Mouse (Mus musculus) midbrain, embryonic 10.5 days (tissue): ENCODE results near the gene Kctd12b. TPM values are rescaled to one million over a fixed set of nuclear protein-coding genes. Genes with fewer than 3 reads are reported as not detected.

Experiments
- DNase-seq: peaks from one replicate; pipeline ENCODE4 v3.0.0-alpha.2; 2017; ENCODE audit warnings: low spot score
- H3K27ac ChIP-seq: fragments of 300-500 bp; sonication (generic); replicated peaks from 2 replicates; pipeline ENCODE4 v1.5.1; 2016; ENCODE audit warnings: mild to moderate bottlenecking
- H3K27me3 ChIP-seq: fragments of 300-500 bp; sonication (generic); 2 replicates; pipeline ENCODE4 v1.6.1; 2016; ENCODE audit warnings: low read depth, mild to moderate bottlenecking; ENCODE audit not compliant: poor library complexity, severe bottlenecking
- H3K36me3 ChIP-seq: fragments of 300-500 bp; sonication (generic); 2 replicates; pipeline ENCODE4 v1.6.1; 2016; ENCODE audit warnings: mild to moderate bottlenecking, moderate library complexity
- H3K4me1 ChIP-seq: fragments of 300-500 bp; sonication (generic); 2 replicates; pipeline ENCODE4 v1.6.1; 2016
- H3K4me3 ChIP-seq: fragments of 300-500 bp; sonication (generic); 2 replicates; pipeline ENCODE4 v1.5.1; 2016; ENCODE audit warnings: mild to moderate bottlenecking, moderate library complexity
- H3K9me3 ChIP-seq: fragments of 300-500 bp; sonication (generic); replicated peaks from 2 replicates; pipeline ENCODE4 v1.6.1; 2016; ENCODE audit warnings: mild to moderate bottlenecking
- WGBS: fragments of 180-500 bp; shearing (Covaris S2); methylation state at CpG from one replicate; pipeline ENCODE4 v1.1.7; 2016; 5-methylcytosine and 5-hydroxymethylcytosine counted together
- polyA plus RNA-seq: library from polyadenylated mRNA; unstranded; fragments of >200 nt; fragmentation: Nextera tagmentation; extraction: Ambion mirVana; gene quantifications from 2 replicates; pipeline ENCODE4 v1.2.1, GENCODE M21; 2016

The Kctd12b gene
- polyA plus RNA-seq, 1 experiment from 2014 or later = 4.8 TPM

DNA sequence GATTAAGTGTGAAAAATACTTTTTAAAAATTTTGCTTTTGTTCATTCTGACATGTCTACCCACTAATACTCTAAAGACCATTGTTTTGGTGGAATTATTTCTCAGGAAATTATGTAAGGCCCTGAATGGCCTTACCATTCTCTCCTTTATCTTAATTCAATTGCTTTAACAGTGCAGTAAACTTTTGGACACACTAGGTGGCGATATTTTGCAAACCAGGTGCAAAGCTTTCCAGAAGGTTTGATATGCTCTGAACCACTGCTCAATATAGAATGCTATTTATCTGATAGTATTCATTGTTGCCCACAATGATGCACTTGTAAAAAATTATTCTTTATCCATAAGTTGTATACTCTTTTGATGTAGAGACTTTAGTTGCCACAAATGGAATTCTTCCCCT lies 59.9 kb downstream of the Kctd12b start:
- no peaks in the 10 kb centered on the region for H3K36me3 ChIP-seq
- no peak for DNase-seq
- H3K4me3 ChIP-seq = no peak overlapping the region
- no peaks in the 10 kb centered on the region for H3K9me3 ChIP-seq
- 3% methylated on average over 1 of the region's 1 CpGs for WGBS
- no peaks in the 10 kb centered on the region for H3K27me3 ChIP-seq
- no peak overlapping the region for H3K27ac ChIP-seq
- no peaks in the 10 kb centered on the region for H3K4me1 ChIP-seq

Other genes starting within 250 kb of the Kctd12b start
- gene Ubqln2, start 198.2 kb downstream of the Kctd12b start, polyA plus RNA-seq = 32.9 and 37.5 TPM in 2 replicates
- 0.19 and 0.21 TPM in 2 replicates for gene Cypt3, start 137.8 kb downstream of the Kctd12b start, polyA plus RNA-seq
- gene Nbdy, start 27.2 kb upstream of the Kctd12b start, polyA plus RNA-seq = 65.2 and 68.5 TPM in 2 replicates
- gene Spin2c, start 135.8 kb upstream of the Kctd12b start, polyA plus RNA-seq = 12.2 and 16.3 TPM in 2 replicates